8 mouse cellular contexts compared by ENCODE assay signal in the genomic region with DNA sequence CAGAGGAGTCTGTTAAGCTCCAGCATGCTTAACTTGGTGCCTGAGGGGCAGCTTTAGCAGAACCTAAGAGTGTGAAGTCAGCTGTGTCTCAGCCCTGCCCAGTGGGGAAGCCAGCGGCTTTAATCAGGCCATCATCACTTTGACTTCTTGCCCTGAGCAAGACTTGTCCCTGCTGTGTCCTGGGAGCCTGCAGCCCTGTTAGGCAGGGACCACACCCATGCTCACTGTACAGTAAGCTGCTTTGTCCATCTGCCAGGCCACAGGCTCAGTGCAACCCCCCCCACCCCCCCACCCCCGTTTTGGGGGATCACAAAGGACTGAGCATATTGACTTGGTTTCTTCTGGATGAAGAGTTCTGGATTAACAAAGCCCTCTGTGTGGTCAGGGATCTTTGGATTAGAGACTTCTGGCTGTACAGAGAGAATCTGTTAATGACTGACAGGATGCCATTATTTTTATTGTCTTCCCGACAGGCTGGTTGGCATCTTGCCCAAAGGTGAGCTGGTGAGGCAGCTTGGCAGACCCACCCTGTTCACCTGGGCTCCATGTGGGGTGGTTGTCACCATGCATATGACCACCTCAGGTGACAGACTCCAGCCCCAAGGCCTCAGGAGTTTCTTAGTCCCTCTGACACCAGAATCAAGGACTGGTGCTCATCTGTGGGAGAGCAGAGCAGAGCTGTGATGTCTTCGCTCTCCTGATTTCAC. TPM values are rescaled to one million over a fixed set of nuclear protein-coding genes. Genes with fewer than 3 reads are reported as not detected.
DNase-seq lines count a peak whose midpoint lies in the region; ATAC-seq and TF ChIP-seq lines count a peak whose summit lies in the region.
"Had no signal": no experiment of that assay in that cellular context is flagged by ENCODE, and none has a peak within 500 bp of the region (broad histone marks: within the 10 kb centered on the region; RNA-seq: fewer than 3 reads in every experiment).

No protein-coding gene starts in this region.

- no peaks in the 10 kb centered on the region for H3K27me3 ChIP-seq in embryonic facial prominence, embryonic 10.5 days (replicated peaks; ENCODE audit: low read depth, poor library complexity, severe bottlenecking)
- H3K27me3 ChIP-seq in kidney, postnatal 0 days (ENCODE audit: insufficient read depth, low read length) = no peaks in the 10 kb centered on the region
- H3K27me3 ChIP-seq in small intestine, adult 2 months (ENCODE audit: control insufficient read depth, insufficient read depth, low read length) = no peaks in the 10 kb centered on the region

- peaks cover 57% of the 10 kb centered on the region for H3K4me1 ChIP-seq in embryonic facial prominence, embryonic 10.5 days
- peaks cover 24% of the 10 kb centered on the region for H3K4me1 ChIP-seq in kidney, postnatal 0 days (replicated peaks; ENCODE audit: insufficient read depth, low read length)
- peaks cover 57% of the 10 kb centered on the region for H3K4me1 ChIP-seq in small intestine, adult 2 months (ENCODE audit: control insufficient read depth, insufficient read depth, insufficient read length, low read length)

- no peak for TF ChIP-seq CTCF in layer of hippocampus, adult 2 months (conservative IDR thresholded peaks at IDR 0.05)
- no peak for TF ChIP-seq CTCF in kidney, postnatal 0 days (IDR thresholded peaks at IDR 0.05; ENCODE audit: low read depth)
- TF ChIP-seq CTCF in small intestine, adult 2 months (IDR thresholded peaks at IDR 0.05; ENCODE audit: extremely low read depth, insufficient read length, insufficient replicate concordance, low read depth, low read length) = no peak

- no peak overlapping the region for H3K4me2 ChIP-seq in kidney, postnatal 0 days (ENCODE audit: low read length)

- H3K4me3 ChIP-seq in layer of hippocampus, adult 2 months = no peak overlapping the region
- no peak overlapping the region for H3K4me3 ChIP-seq in embryonic facial prominence, embryonic 10.5 days
- H3K4me3 ChIP-seq in kidney, postnatal 0 days (replicated peaks; ENCODE audit: low read depth, low read length) = no peak overlapping the region
- H3K4me3 ChIP-seq in small intestine, adult 2 months (ENCODE audit: low read depth, low read length) = no peak overlapping the region

- H3K9ac ChIP-seq in kidney, postnatal 0 days (ENCODE audit: low read depth, low read length) = peak overlapping the region; percentile 40; the same call in 1 of the 2 replicates

- peak overlapping the region; percentile 55; the same call in 1 of the 2 replicates for H3K27ac ChIP-seq in layer of hippocampus, adult 2 months
- peak overlapping the region; percentile 2; the same call in 1 of the 2 replicates for H3K27ac ChIP-seq in embryonic facial prominence, embryonic 10.5 days (replicated peaks)
- peak overlapping the region; percentile 60; the same call in 1 of the 2 replicates for H3K27ac ChIP-seq in kidney, postnatal 0 days
- H3K27ac ChIP-seq in small intestine, adult 2 months (ENCODE audit: insufficient read depth, low read depth, low read length) = peak overlapping the region; percentile 84

- ATAC-seq in kidney, postnatal 0 days (replicated peaks; ENCODE audit: low FRiP score, low read depth) = 0 out of 2 replicates have a peak, but pooled peaks have one; percentile 19

- no peak for DNase-seq in layer of hippocampus, adult 2 months (ENCODE audit: low spot score in 2 of 2)
- no peak for DNase-seq in layer of hippocampus, postnatal 25 days (ENCODE audit: extremely low spot score in 1 of 2, low spot score in 1 of 2)
- no peak for DNase-seq in embryonic facial prominence, embryonic 10.5 days (ENCODE audit: low spot score)
- DNase-seq in kidney, postnatal 0 days (ENCODE audit: low spot score) = no peak
- no peak for DNase-seq in left cerebral cortex, adult 9 months (ENCODE audit: low spot score in 2 of 2)
- DNase-seq in adrenal gland, postnatal 10 days = no peak
- DNase-seq: lung, postnatal 36 days had no signal

- TF ChIP-seq POLR2A in small intestine, adult 2 months (IDR thresholded peaks at IDR 0.05; ENCODE audit: low read depth, low read length) = no peak

- H3K36me3 ChIP-seq in embryonic facial prominence, embryonic 10.5 days (replicated peaks) = peaks cover 77% of the 10 kb centered on the region
- H3K36me3 ChIP-seq in kidney, postnatal 0 days (ENCODE audit: insufficient read depth, low read length) = peaks cover 18% of the 10 kb centered on the region
- H3K36me3 ChIP-seq in small intestine, adult 2 months (ENCODE audit: control insufficient read depth, insufficient read depth, low read length) = peaks cover 25% of the 10 kb centered on the region

- no peaks in the 10 kb centered on the region for H3K9me3 ChIP-seq in embryonic facial prominence, embryonic 10.5 days
- H3K9me3 ChIP-seq in kidney, postnatal 0 days (replicated peaks; ENCODE audit: low read length) = no peaks in the 10 kb centered on the region

- WGBS in embryonic facial prominence, embryonic 10.5 days = 54% methylated on average over 4 of the region's 4 CpGs
- 45% methylated on average over 4 of the region's 4 CpGs for WGBS in kidney, postnatal 0 days
- 27% methylated on average over 4 of the region's 4 CpGs for WGBS in small intestine, adult 2 months

RNA-seq across cellular contexts. Expression of a gene that starts 23.9 kb away (rescaled TPM):
- 10 to 100 TPM; 76.2 to 81.3 TPM for total RNA-seq in layer of hippocampus, adult 2 months (2021)
- total RNA-seq in layer of hippocampus, postnatal 25 days (2021) = 10 to 100 TPM; 74.2 to 75.9 TPM
- 43.5 and 44.6 TPM in 2 replicates for polyA plus RNA-seq in embryonic facial prominence, embryonic 10.5 days (2016; fragmentation: Nextera tagmentation; extraction: Ambion mirVana)
- polyA plus RNA-seq in kidney, postnatal 0 days (2015; fragmentation: Nextera tagmentation; extraction: Ambion mirVana) = 29.6 and 32.0 TPM in 2 replicates
- polyA plus RNA-seq in small intestine, adult 2 months (2012; rRNA removed) = 19.8 and 35.0 TPM in 2 replicates
- total RNA-seq in adrenal gland, postnatal 10 days (2021) = 10 to 100 TPM; 30.9 to 31.0 TPM

RNA-seq across cellular contexts. Expression of a gene that starts 40.2 kb away (rescaled TPM):
- total RNA-seq in layer of hippocampus, adult 2 months (2021) = 1 to 10 TPM in 1 of 2 experiments, under 1 TPM in 1; 0.92 to 1.3 TPM
- 1 to 10 TPM; 1.3 to 1.8 TPM for total RNA-seq in layer of hippocampus, postnatal 25 days (2021)
- polyA plus RNA-seq in embryonic facial prominence, embryonic 10.5 days (2016; fragmentation: Nextera tagmentation; extraction: Ambion mirVana) = 13.6 and 16.7 TPM in 2 replicates
- 11.7 and 14.4 TPM in 2 replicates for polyA plus RNA-seq in kidney, postnatal 0 days (2015; fragmentation: Nextera tagmentation; extraction: Ambion mirVana)
- polyA plus RNA-seq in small intestine, adult 2 months (2012; rRNA removed) = 27.2 and 47.2 TPM in 2 replicates
- total RNA-seq in adrenal gland, postnatal 10 days (2021) = 1 to 10 TPM; 5.0 to 9.0 TPM

Comparison
In these comparisons a context has a peak if more than half of its experiments do, and no peak if none do; other contexts are left out.
1. H3K27ac ChIP-seq: peak in every context shown above with its lines; median percentile 84 in small intestine, adult 2 months; 60 in kidney, postnatal 0 days; 55 in layer of hippocampus, adult 2 months; 2 in embryonic facial prominence, embryonic 10.5 days.